Mouse (Mus musculus): ENCODE data around the gene Inka1. TPM values are rescaled to one million over a fixed set of nuclear protein-coding genes. Genes with fewer than 3 reads are reported as not detected.

Gene Inka1
- polyA plus RNA-seq, 1 experiment from 2014 or later = 97.0 TPM

DNA sequence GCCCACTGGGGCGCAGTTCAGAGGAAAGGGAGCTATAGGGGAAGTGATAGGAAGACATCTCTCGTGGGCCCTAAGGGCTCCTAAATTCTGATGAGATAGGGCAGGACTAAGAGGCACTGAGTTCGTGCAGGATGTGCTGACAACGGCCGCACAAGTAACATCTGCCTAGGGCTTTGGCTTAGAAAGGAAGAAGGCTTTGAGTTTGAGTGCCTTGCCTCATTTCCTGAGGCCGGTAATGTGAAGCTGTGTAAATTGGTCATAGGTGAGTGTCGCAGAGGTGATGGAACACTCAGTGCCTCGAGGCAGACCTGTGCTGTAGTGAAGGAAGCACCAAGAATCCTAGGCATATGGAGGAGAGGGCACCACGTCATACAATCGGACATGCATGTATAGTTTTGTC lies 19.0 kb downstream of the Inka1 start:
- 86% methylated on average over 10 of the region's 10 CpGs for whole genome bisulfite sequencing
- Histone ChIP-seq H3K27ac (no peak overlapping the region), H3K9ac (no peak overlapping the region), H3K27me3 (no peaks in the 10 kb centered on the region), H3K36me3 (peaks cover 44% of the 10 kb centered on the region), H3K4me1 (no peaks in the 10 kb centered on the region), H3K9me3 (no peaks in the 10 kb centered on the region), H3K4me2 (replicated peaks) (no peak overlapping the region), H3K4me3 (no peak overlapping the region)
- no peak for ATAC-seq (ENCODE audit: insufficient number of reproducible peaks, insufficient read depth, low FRiP score, low TSS enrichment)

DNA sequence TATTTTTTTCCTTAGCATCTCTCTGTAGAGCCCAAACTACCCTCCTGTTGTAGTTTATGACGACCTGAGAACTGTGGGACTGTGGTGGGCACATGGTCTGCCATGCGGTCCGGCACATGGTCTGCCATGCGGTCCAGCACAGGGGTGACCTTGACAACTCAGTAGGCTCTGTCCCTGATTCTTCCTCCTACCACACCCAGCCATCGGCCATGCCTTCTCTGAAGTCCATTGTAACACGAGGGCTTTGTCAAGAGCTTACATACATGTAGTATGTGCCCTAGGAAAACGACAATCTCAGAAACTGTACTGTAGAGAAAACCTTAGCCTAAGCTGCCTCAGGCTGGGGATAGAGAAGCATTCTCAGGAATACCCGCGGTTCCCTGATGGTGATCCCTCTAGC lies 21.0 kb downstream of the Inka1 start:
- no peak overlapping the region for H3K4me3 ChIP-seq
- H3K9ac ChIP-seq = no peak overlapping the region
- H3K4me2 ChIP-seq (replicated peaks) = no peak overlapping the region
- peaks cover 48% of the 10 kb centered on the region for H3K36me3 ChIP-seq
- no peaks in the 10 kb centered on the region for H3K9me3 ChIP-seq
- WGBS = 89% methylated on average over 9 of the region's 9 CpGs
- no peaks in the 10 kb centered on the region for H3K4me1 ChIP-seq
- H3K27ac ChIP-seq = no peak overlapping the region
- no peaks in the 10 kb centered on the region for H3K27me3 ChIP-seq
- ATAC-seq (ENCODE audit: insufficient number of reproducible peaks, insufficient read depth, low FRiP score, low TSS enrichment) = no peak

DNA sequence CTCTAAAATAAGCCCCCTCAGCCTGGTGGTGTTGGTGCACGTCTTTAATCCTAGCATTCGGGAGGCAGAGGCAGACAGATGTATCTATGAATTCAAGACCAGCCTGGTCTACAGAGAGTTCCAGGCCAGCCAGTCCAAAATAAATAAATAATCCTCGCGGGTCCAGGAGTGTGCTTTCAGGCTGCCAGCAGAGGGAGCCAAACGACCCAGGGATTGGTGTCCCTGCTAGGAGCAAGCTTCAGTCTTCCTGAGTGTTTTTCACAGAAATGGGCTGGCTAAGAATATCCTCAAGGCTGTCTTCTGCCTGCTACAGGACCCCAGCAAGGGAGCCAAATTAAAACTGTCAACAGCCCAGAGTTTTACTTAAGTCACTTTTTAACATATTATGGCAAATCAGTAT lies 22.0 kb downstream of the Inka1 start:
- H3K36me3 ChIP-seq = peaks cover 50% of the 10 kb centered on the region

DNA sequence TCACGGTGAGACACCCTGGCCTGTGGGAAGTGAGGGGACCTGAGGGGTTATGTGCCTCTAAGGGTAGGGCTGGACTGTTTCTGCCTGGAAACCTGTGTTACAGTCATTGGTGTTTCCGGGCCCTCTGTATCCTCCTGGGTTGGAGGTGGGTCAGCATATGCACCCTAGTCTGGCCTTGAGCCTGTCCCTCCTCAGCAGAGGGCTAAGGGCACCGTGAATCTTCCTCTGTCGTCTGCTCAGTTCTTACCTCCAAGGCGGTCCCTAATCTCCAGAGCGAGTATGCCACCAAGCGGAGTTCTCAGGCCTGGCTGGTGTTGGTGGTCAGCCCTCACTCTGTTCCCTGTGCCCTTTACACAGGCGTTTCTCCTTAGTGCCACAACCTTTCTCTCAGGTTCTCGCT lies 22.8 kb downstream of the Inka1 start:
- Histone ChIP-seq H3K4me3 (no peak overlapping the region), H3K9me3 (no peaks in the 10 kb centered on the region), H3K4me2 (replicated peaks) (no peak overlapping the region), H3K36me3 (peaks cover 51% of the 10 kb centered on the region), H3K27ac (no peak overlapping the region), H3K27me3 (no peaks in the 10 kb centered on the region), H3K4me1 (no peaks in the 10 kb centered on the region), H3K9ac (no peak overlapping the region)
- ATAC-seq (ENCODE audit: insufficient number of reproducible peaks, insufficient read depth, low FRiP score, low TSS enrichment) = no peak
- 89% methylated on average over 9 of the region's 9 CpGs for WGBS

More for the DNA sequence above, 22.0 kb downstream of the Inka1 start:
- no peak overlapping the region for H3K9ac ChIP-seq
- H3K4me3 ChIP-seq = no peak overlapping the region
- no peak overlapping the region for H3K4me2 ChIP-seq (replicated peaks)
- H3K27ac ChIP-seq = no peak overlapping the region
- no peak for ATAC-seq (ENCODE audit: insufficient number of reproducible peaks, insufficient read depth, low FRiP score, low TSS enrichment)
- no peaks in the 10 kb centered on the region for H3K9me3 ChIP-seq
- WGBS = 18% methylated on average over 5 of the region's 5 CpGs
- H3K27me3 ChIP-seq = no peaks in the 10 kb centered on the region
- H3K4me1 ChIP-seq = no peaks in the 10 kb centered on the region

GRCm38 (mm10) chr9:107961881-107962280 lies 23.8 kb downstream of the Inka1 start:
- Histone ChIP-seq H3K4me3 (no peak overlapping the region), H3K9me3 (no peaks in the 10 kb centered on the region), H3K4me2 (replicated peaks) (no peak overlapping the region), H3K4me1 (no peaks in the 10 kb centered on the region), H3K36me3 (peaks cover 56% of the 10 kb centered on the region), H3K27ac (no peak overlapping the region), H3K9ac (no peak overlapping the region), H3K27me3 (no peaks in the 10 kb centered on the region)
- 63% methylated on average over 5 of the region's 5 CpGs for WGBS
- no peak for ATAC-seq (ENCODE audit: insufficient number of reproducible peaks, insufficient read depth, low FRiP score, low TSS enrichment)

GRCm38 (mm10) chr9:107961351-107961762 lies 24.3 kb downstream of the Inka1 start:
- Histone ChIP-seq H3K9me3 (no peaks in the 10 kb centered on the region), H3K27ac (no peak overlapping the region), H3K9ac (no peak overlapping the region), H3K4me1 (no peaks in the 10 kb centered on the region), H3K4me2 (replicated peaks) (no peak overlapping the region), H3K4me3 (no peak overlapping the region), H3K36me3 (peaks cover 53% of the 10 kb centered on the region), H3K27me3 (no peaks in the 10 kb centered on the region)
- no peak for ATAC-seq (ENCODE audit: insufficient number of reproducible peaks, insufficient read depth, low FRiP score, low TSS enrichment)
- 90% methylated on average over 10 of the region's 10 CpGs for WGBS

DNA sequence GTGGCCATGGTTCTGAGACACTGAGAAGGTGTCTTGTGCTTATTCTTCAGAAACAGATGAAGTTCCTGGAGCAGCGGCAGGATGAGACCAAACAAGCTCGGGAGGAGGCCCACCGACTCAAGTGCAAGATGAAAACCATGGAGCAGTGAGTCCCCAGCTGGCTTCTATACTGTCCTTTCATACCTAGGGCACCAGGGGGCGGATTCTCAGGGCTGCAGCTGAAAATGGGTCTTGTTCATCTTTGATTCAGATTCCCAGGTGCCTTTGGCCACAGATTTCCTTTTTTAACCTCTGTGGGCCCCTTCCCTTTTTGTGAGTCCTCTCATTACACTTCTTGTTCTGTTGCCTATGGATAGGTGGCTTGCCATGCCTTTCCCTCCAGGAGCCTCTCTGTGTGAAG lies 24.8 kb downstream of the Inka1 start:
- ATAC-seq (ENCODE audit: insufficient number of reproducible peaks, insufficient read depth, low FRiP score, low TSS enrichment) = no peak
- H3K4me3 ChIP-seq = no peak overlapping the region
- H3K27ac ChIP-seq = no peak overlapping the region
- no peak overlapping the region for H3K9ac ChIP-seq
- H3K36me3 ChIP-seq = peaks cover 54% of the 10 kb centered on the region
- H3K4me2 ChIP-seq (replicated peaks) = no peak overlapping the region
- H3K27me3 ChIP-seq = no peaks in the 10 kb centered on the region
- no peaks in the 10 kb centered on the region for H3K9me3 ChIP-seq
- WGBS = 70% methylated on average over 4 of the region's 4 CpGs
- no peaks in the 10 kb centered on the region for H3K4me1 ChIP-seq

DNA sequence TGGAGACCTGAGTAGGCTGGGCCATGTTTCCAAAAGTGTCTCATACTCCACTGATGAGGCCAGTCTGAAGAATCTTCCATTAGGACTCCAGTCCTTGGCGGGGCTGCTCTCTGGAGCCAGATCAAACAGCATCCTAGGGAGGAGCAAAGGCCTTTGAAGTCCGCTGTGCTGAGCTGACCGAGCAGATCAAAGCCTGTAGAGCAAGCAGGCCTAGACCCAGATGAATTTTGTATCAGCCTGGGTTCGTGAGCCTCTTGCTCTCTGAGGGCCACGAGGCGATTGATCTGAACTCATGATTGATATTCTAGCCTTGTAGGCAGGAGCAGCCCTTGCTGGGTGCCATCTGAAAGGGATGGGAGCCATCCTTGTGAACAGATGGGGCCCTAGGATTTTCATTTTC lies 25.8 kb downstream of the Inka1 start:
- Histone ChIP-seq H3K9me3 (no peaks in the 10 kb centered on the region), H3K4me2 (replicated peaks) (no peak overlapping the region), H3K9ac (no peak overlapping the region), H3K4me3 (no peak overlapping the region), H3K27me3 (no peaks in the 10 kb centered on the region), H3K4me1 (no peaks in the 10 kb centered on the region), H3K36me3 (peaks cover 55% of the 10 kb centered on the region), H3K27ac (no peak overlapping the region)
- WGBS = 76% methylated on average over 6 of the region's 6 CpGs
- ATAC-seq (ENCODE audit: insufficient number of reproducible peaks, insufficient read depth, low FRiP score, low TSS enrichment) = no peak

DNA sequence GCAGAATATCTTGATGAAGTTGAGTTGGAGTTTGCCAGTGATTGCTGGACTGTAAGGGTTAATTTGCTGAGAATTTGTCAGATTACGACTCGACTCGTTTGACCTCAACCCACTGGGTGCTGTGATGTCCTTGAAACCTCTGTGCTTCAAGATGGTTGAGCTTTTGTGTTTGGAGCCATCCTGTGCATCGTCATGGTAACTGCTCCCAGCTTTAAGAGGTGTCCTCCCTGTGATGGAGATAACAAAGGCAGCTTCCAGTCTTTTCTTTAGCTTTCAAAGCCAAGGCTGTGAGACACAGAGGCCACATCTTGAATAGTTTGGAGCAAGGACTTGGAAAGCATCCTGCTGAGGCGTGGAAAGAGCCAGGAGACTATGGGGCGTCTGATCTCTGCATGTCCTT lies 28.5 kb downstream of the Inka1 start:
- Histone ChIP-seq H3K27ac (no peak overlapping the region), H3K9me3 (no peaks in the 10 kb centered on the region), H3K4me1 (no peaks in the 10 kb centered on the region), H3K36me3 (peaks cover 50% of the 10 kb centered on the region), H3K4me2 (replicated peaks) (no peak overlapping the region), H3K4me3 (no peak overlapping the region), H3K27me3 (no peaks in the 10 kb centered on the region), H3K9ac (no peak overlapping the region)
- 66% methylated on average over 6 of the region's 6 CpGs for WGBS
- no peak for ATAC-seq (ENCODE audit: insufficient number of reproducible peaks, insufficient read depth, low FRiP score, low TSS enrichment)

GRCm38 (mm10) chr9:107955613-107956289 lies 29.9 kb downstream of the Inka1 start:
- peaks cover 36% of the 10 kb centered on the region for H3K36me3 ChIP-seq

DNA sequence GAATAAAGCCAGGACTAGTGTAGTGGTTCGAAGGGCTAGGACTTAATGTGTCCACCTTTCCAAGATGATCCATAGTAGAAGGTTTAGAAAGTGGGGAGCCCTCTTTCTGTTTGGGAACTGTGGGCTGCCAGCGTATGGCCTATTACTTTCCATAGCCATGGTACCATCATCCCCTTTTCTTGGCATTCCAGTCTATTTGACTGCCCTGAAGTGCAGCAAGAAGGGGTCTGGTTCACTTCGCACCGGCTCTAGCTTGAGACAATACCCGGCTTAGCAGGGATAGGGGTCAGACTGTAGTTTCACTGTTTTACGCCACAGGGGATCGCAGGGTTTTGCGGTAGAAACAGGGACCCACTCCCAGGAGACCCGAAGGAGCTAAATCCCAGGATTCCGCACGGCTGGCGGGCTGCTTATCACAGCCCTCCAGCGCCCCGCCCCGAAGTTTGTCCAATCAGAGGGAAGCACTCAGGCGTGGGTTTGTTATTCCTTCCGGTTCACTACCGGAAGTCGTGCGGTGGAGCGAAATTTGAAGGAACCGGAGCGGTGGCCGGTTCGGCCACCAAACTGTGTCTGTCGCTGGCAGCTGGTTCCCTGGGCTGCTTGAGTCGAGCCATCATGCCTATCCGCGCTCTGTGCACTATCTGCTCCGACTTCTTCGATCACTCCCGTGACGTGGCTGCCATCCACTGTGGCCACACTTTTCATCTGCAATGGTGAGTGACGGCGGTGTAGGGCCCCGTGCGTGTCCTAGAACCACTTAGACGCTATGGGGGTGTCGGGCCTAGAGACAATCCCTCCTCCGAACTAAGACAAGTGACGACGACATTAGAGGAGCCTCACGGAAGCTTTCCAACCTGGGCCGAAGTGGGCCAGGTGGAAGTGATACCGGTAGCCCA lies 35.0 kb downstream of the Inka1 start:
- peak overlapping the region; percentile 78 for H3K4me2 ChIP-seq (replicated peaks)
- peak overlapping the region; percentile 78 for H3K4me3 ChIP-seq
- peak overlapping the region; percentile 63; the same call in 1 of the 2 replicates for H3K27ac ChIP-seq
- H3K36me3 ChIP-seq = no peaks in the 10 kb centered on the region
- 15% methylated on average over 45 of the region's 45 CpGs for whole genome bisulfite sequencing
- ATAC-seq (ENCODE audit: insufficient number of reproducible peaks, insufficient read depth, low FRiP score, low TSS enrichment) = peak; percentile 89
- no peaks in the 10 kb centered on the region for H3K9me3 ChIP-seq
- H3K27me3 ChIP-seq = no peaks in the 10 kb centered on the region
- peaks cover 12% of the 10 kb centered on the region for H3K4me1 ChIP-seq
- H3K9ac ChIP-seq = peak overlapping the region; percentile 64

More at GRCm38 (mm10) chr9:107955613-107956289, 29.9 kb downstream of the Inka1 start:
- no peak overlapping the region for H3K9ac ChIP-seq
- no peak overlapping the region for H3K4me3 ChIP-seq
- no peak for ATAC-seq (ENCODE audit: insufficient number of reproducible peaks, insufficient read depth, low FRiP score, low TSS enrichment)
- 70% methylated on average over 6 of the region's 6 CpGs for WGBS
- peaks cover 9% of the 10 kb centered on the region for H3K4me1 ChIP-seq
- no peaks in the 10 kb centered on the region for H3K9me3 ChIP-seq
- no peak overlapping the region for H3K27ac ChIP-seq
- H3K4me2 ChIP-seq (replicated peaks) = no peak overlapping the region
- H3K27me3 ChIP-seq = no peaks in the 10 kb centered on the region

DNA sequence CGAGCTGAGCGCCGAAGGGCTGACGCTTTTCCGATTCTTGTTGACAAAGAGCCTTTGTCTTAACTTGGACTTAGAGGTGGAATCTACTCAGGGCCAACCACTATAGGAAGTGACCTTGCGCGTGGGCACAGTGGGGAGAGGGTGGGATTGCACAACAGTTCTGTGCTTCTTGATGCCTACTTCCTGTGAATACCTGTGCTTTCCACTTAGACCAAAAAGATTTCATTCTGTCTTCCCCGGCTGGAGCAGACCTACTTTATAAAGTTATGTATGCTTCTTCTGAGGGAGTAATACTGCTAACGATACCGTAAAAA lies 35.8 kb downstream of the Inka1 start, which contains the start of gene Traip:
Traip (plus strand) TSS at position 215 of the 314 bp plus-strand sequence.
- H3K4me2 ChIP-seq (replicated peaks) = peak within 1 kb of the TSS; percentile 78
- H3K4me1 ChIP-seq = peaks cover 12% of the 10 kb centered on the region
- WGBS = 83% methylated on average over 10 of the region's 10 CpGs
- peak within 1 kb of the TSS; percentile 63; the same call in 1 of the 2 replicates for H3K27ac ChIP-seq
- H3K27me3 ChIP-seq = no peaks in the 10 kb centered on the region
- peak within 1 kb of the TSS; percentile 64 for H3K9ac ChIP-seq
- no peak for ATAC-seq (ENCODE audit: insufficient number of reproducible peaks, insufficient read depth, low FRiP score, low TSS enrichment)
- no peaks in the 10 kb centered on the region for H3K36me3 ChIP-seq
- H3K9me3 ChIP-seq = no peaks in the 10 kb centered on the region
- peak within 1 kb of the TSS; percentile 78 for H3K4me3 ChIP-seq
